ENCODE assay signal across 16 mouse cellular contexts in genomic region chr16:91704603-91705340, GRCm38 (mm10). TPM values are rescaled to one million over a fixed set of nuclear protein-coding genes. Genes with fewer than 3 reads are reported as not detected.
DNase-seq lines count a peak whose midpoint lies in the region; ATAC-seq and TF ChIP-seq lines count a peak whose summit lies in the region.
"Had no signal": no experiment of that assay in that cellular context is flagged by ENCODE, and none has a peak within 500 bp of the region (broad histone marks: within the 10 kb centered on the region; RNA-seq: fewer than 3 reads in every experiment).

No protein-coding gene starts in this region.

- H3K36me3 ChIP-seq in kidney, postnatal 0 days (ENCODE audit: insufficient read depth, low read length) = peaks cover 20% of the 10 kb centered on the region

- peak; percentile 30; the same call in 1 of the 2 replicates for TF ChIP-seq CTCF in kidney, postnatal 0 days (IDR thresholded peaks at IDR 0.05; ENCODE audit: low read depth)

- intact Hi-C loops in left cerebral cortex, postnatal 4 days (cut with DNase I) = loop anchor here (10.0 kb wide), 1 partner anchor 210 kb away; no protein-coding TSS in a partner anchor

- no peaks in the 10 kb centered on the region for H3K27me3 ChIP-seq in kidney, postnatal 0 days (ENCODE audit: insufficient read depth, low read length)
- H3K27me3 ChIP-seq: embryonic facial prominence, embryonic 13.5 days; hindbrain, embryonic 15.5 days had no signal

- H3K27ac ChIP-seq in kidney, postnatal 0 days = no peak overlapping the region
- H3K27ac ChIP-seq: embryonic facial prominence, embryonic 13.5 days; hindbrain, embryonic 15.5 days had no signal

- WGBS in kidney, postnatal 0 days = 87% methylated on average over 14 of the region's 14 CpGs

- H3K9me3 ChIP-seq in kidney, postnatal 0 days (replicated peaks; ENCODE audit: low read length) = no peaks in the 10 kb centered on the region
- H3K9me3 ChIP-seq: embryonic facial prominence, embryonic 13.5 days; hindbrain, embryonic 15.5 days had no signal

- peak; percentile 36 to 39 for DNase-seq in cerebellum, postnatal 10 days
- DNase-seq in cerebellum, adult 8-10 months = no peak
- DNase-seq in kidney, postnatal 0 days (ENCODE audit: low spot score) = no peak
- DNase-seq in kidney, postnatal 36 days = no peak
- DNase-seq in ES-CJ7 (ENCODE audit: low read depth, low spot score) = peak; percentile 30
- DNase-seq in left cerebral cortex, postnatal 4 days = peak; percentile 26
- no peak for DNase-seq in lung, postnatal 36 days
- DNase-seq: adrenal gland, adult 2 months; cerebellum, adult 11 months; heart, adult 18-20 months; kidney, postnatal 25 days; lung, postnatal 14 days; thymus, postnatal 4 days had no signal

- H3K4me3 ChIP-seq in kidney, postnatal 0 days (replicated peaks; ENCODE audit: low read depth, low read length) = no peak overlapping the region
- H3K4me3 ChIP-seq: embryonic facial prominence, embryonic 13.5 days; hindbrain, embryonic 15.5 days had no signal

- H3K9ac ChIP-seq in kidney, postnatal 0 days (ENCODE audit: low read depth, low read length) = no peak overlapping the region
- H3K9ac ChIP-seq: embryonic facial prominence, embryonic 13.5 days; hindbrain, embryonic 15.5 days had no signal

- ATAC-seq in kidney, postnatal 0 days (replicated peaks; ENCODE audit: low FRiP score, low read depth) = no peak
- ATAC-seq in erythroblast, adult 5-6 weeks (replicated peaks; ENCODE audit: low FRiP score, poor library complexity, severe bottlenecking) = no peak

- no peaks in the 10 kb centered on the region for H3K4me1 ChIP-seq in kidney, postnatal 0 days (replicated peaks; ENCODE audit: insufficient read depth, low read length)
- H3K4me1 ChIP-seq: embryonic facial prominence, embryonic 13.5 days; hindbrain, embryonic 15.5 days had no signal

- no peak overlapping the region for H3K4me2 ChIP-seq in kidney, postnatal 0 days (ENCODE audit: low read length)
- H3K4me2 ChIP-seq: embryonic facial prominence, embryonic 13.5 days; hindbrain, embryonic 15.5 days had no signal

RNA-seq across cellular contexts. Expression of gene Donson, which starts 16.2 kb away (rescaled TPM):
- polyA plus RNA-seq in kidney, postnatal 0 days (2015; fragmentation: Nextera tagmentation; extraction: Ambion mirVana) = 10.6 and 12.6 TPM in 2 replicates
- 10 to 100 TPM; 32.8 to 37.1 TPM for total RNA-seq in left cerebral cortex, postnatal 4 days (2021)
- total RNA-seq in erythroblast, adult 5-6 weeks (2015; ENCODE audit: low replicate concordance) = 17.3 and 43.0 TPM in 2 replicates
- total RNA-seq in erythroblast, adult 5-6 weeks (2017; ENCODE audit: low replicate concordance) = 44.7 and 97.2 TPM in 2 replicates

RNA-seq across cellular contexts. Expression of gene Cryzl1, which starts 24.0 kb away (rescaled TPM):
- polyA plus RNA-seq in kidney, postnatal 0 days (2015; fragmentation: Nextera tagmentation; extraction: Ambion mirVana) = 74.6 and 74.8 TPM in 2 replicates
- total RNA-seq in left cerebral cortex, postnatal 4 days (2021) = 10 to 100 TPM; 94.0 to 95.0 TPM
- 21.5 and 55.1 TPM in 2 replicates for total RNA-seq in erythroblast, adult 5-6 weeks (2015; ENCODE audit: low replicate concordance)
- total RNA-seq in erythroblast, adult 5-6 weeks (2017; ENCODE audit: low replicate concordance) = 17.7 and 40.7 TPM in 2 replicates

RNA-seq across cellular contexts. Expression of gene Itsn1, which starts 24.3 kb away (rescaled TPM):
- 14.4 and 15.7 TPM in 2 replicates for polyA plus RNA-seq in kidney, postnatal 0 days (2015; fragmentation: Nextera tagmentation; extraction: Ambion mirVana)
- total RNA-seq in left cerebral cortex, postnatal 4 days (2021) = 100 to 1,000 TPM; 200 to 212 TPM
- 413 and 554 TPM in 2 replicates for total RNA-seq in erythroblast, adult 5-6 weeks (2015; ENCODE audit: low replicate concordance)
- 1,329 and 2,083 TPM in 2 replicates for total RNA-seq in erythroblast, adult 5-6 weeks (2017; ENCODE audit: low replicate concordance)

RNA-seq across cellular contexts. Expression of gene Son, which starts 57.5 kb away (rescaled TPM):
- polyA plus RNA-seq in kidney, postnatal 0 days (2015; fragmentation: Nextera tagmentation; extraction: Ambion mirVana) = 108 and 112 TPM in 2 replicates
- 100 to 1,000 TPM; 252 to 257 TPM for total RNA-seq in left cerebral cortex, postnatal 4 days (2021)
- total RNA-seq in erythroblast, adult 5-6 weeks (2015; ENCODE audit: low replicate concordance) = 240 and 267 TPM in 2 replicates
- total RNA-seq in erythroblast, adult 5-6 weeks (2017; ENCODE audit: low replicate concordance) = 214 and 284 TPM in 2 replicates

RNA-seq across cellular contexts. Expression of gene Gart, which starts 58.0 kb away (rescaled TPM):
- 68.5 and 71.0 TPM in 2 replicates for polyA plus RNA-seq in kidney, postnatal 0 days (2015; fragmentation: Nextera tagmentation; extraction: Ambion mirVana)
- 10 to 100 TPM; 58.8 to 60.1 TPM for total RNA-seq in left cerebral cortex, postnatal 4 days (2021)
- total RNA-seq in erythroblast, adult 5-6 weeks (2015; ENCODE audit: low replicate concordance) = 30.5 and 37.1 TPM in 2 replicates
- total RNA-seq in erythroblast, adult 5-6 weeks (2017; ENCODE audit: low replicate concordance) = 30.8 and 49.3 TPM in 2 replicates

Comparison
In these comparisons a context has a peak if more than half of its experiments do, and no peak if none do; other contexts are left out.
1. DNase-seq: peak in cerebellum, postnatal 10 days (2 of 2), ES-CJ7 (single experiment) and left cerebral cortex, postnatal 4 days (single experiment); none in cerebellum, adult 8-10 months (single experiment), kidney, postnatal 0 days (single experiment), kidney, postnatal 36 days (0 of 2) and lung, postnatal 36 days (single experiment).